Mouse (Mus musculus): ENCODE data around the gene Itga1.

GRCm38 (mm10) chr13:115033135-115033534 lies 68.6 kb downstream of the Itga1 start:
- TF ChIP-seq CTCF (IDR thresholded peaks at IDR 0.05; ENCODE audit: extremely low read depth, insufficient read depth, insufficient read length, insufficient replicate concordance) (no peak), POLR2A (IDR thresholded peaks at IDR 0.05; ENCODE audit: low read depth, low read length) (no peak)

Data from spleen, adult 2 months (tissue).